Mouse (Mus musculus) midbrain, embryonic 11.5 days (tissue): ENCODE measurements around the gene Map7d1. TPM values are rescaled to one million over a fixed set of nuclear protein-coding genes. Genes with fewer than 3 reads are reported as not detected.

Experiments used
- ATAC-seq: fragments of 200-750 bp; cut with Nextera tagmentation; 2 replicates; pipeline ENCODE4 v1.8.0; 2017; ENCODE audit warnings: moderate TSS enrichment, moderate library complexity; ENCODE audit not compliant: low FRiP score
- DNase-seq: peaks from one replicate; pipeline ENCODE4 v3.0.0; 2015; ENCODE audit warnings: low spot score; ENCODE audit errors: missing footprints
- H3K27ac ChIP-seq: fragments of 300-500 bp; sonication (generic); 2 replicates; pipeline ENCODE4 v1.5.1; 2014; ENCODE audit warnings: low read depth, low read length
- H3K27me3 ChIP-seq: fragments of 300-500 bp; sonication (generic); 2 replicates; pipeline ENCODE4 v1.6.1; 2014; ENCODE audit warnings: mild to moderate bottlenecking, low read length, moderate library complexity, mixed read lengths; ENCODE audit not compliant: control insufficient read depth, insufficient read depth
- H3K36me3 ChIP-seq: fragments of 300-500 bp; sonication (generic); 2 replicates; pipeline ENCODE4 v1.6.1; 2014; ENCODE audit warnings: mild to moderate bottlenecking, low read length, moderate library complexity, mixed read lengths; ENCODE audit not compliant: control insufficient read depth, insufficient read depth
- H3K4me1 ChIP-seq: fragments of 300-500 bp; sonication (generic); 2 replicates; pipeline ENCODE4 v1.6.1; 2014; ENCODE audit warnings: low read length; ENCODE audit not compliant: control insufficient read depth, insufficient read depth
- H3K4me2 ChIP-seq: fragments of 300-500 bp; sonication (generic); 2 replicates; pipeline ENCODE4 v1.6.1; 2014; ENCODE audit warnings: mild to moderate bottlenecking, moderate library complexity
- H3K4me3 ChIP-seq: fragments of 300-500 bp; sonication (generic); 2 replicates; pipeline ENCODE4 v1.5.1; 2014; ENCODE audit warnings: low read depth, low read length
- H3K9ac ChIP-seq: fragments of 300-500 bp; sonication (generic); 2 replicates; pipeline ENCODE4 v1.6.1; 2014; ENCODE audit warnings: low read length
- H3K9me3 ChIP-seq: fragments of 300-500 bp; sonication (generic); 2 replicates; pipeline ENCODE4 v1.6.1; 2016; ENCODE audit warnings: low read length; ENCODE audit not compliant: control insufficient read depth
- WGBS: fragments of 180-500 bp; shearing (Covaris S2); extraction: QIAGEN DNeasy Blood & Tissue Kit; methylation state at CpG from one replicate; pipeline ENCODE4 v1.1.7; 2014; 5-methylcytosine and 5-hydroxymethylcytosine counted together
- polyA plus RNA-seq: library from polyadenylated mRNA; unstranded; fragments of >200 nt; fragmentation: Nextera tagmentation; extraction: Ambion mirVana; gene quantifications from 2 replicates; pipeline ENCODE4 v1.2.1, GENCODE M21; 2014

Gene Map7d1
- polyA plus RNA-seq = 61.8 and 68.7 TPM in 2 replicates

DNA sequence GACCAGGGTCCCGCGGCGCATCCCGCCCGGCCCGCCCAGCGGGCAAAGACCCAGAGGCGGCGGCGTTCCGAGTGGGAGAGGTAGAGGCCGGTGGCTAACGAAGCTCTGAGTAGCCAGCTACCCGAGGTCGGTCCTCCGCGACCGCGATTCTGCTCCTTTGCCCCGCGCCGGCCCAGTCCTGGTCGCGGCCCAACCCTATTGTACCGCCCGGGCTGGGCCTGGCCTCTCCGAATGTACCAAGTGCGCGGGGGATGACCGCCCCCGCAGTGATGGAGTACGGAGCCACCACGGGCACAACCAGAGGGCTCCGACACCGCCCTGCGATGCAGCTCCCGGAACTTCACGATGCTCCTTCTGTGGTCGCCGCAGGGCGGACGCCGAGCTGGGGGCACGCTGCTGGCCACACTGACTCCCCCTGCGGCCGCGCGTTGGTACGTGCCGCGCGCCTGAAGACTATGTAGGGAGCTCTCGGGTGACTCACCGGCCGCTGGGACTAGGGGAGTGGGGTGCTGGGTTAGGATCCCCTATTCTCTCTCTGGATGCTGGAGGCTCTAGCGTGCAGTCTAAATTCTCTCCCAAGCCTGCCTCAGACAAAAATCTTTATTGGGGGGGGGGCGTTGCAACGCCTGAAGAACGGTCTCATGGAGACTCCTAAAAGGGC, at the start of gene Map7d1:
TSS of gene Map7d1 (minus strand) at position 213 of the 661 bp plus-strand sequence.
- Histone ChIP-seq H3K4me3 (peak within 1 kb of the TSS; percentile 98), H3K9me3 (no peaks in the 10 kb centered on the region), H3K9ac (peak within 1 kb of the TSS; percentile 98), H3K36me3 (no peaks in the 10 kb centered on the region), H3K27ac (peak within 1 kb of the TSS; percentile 84), H3K27me3 (no peaks in the 10 kb centered on the region), H3K4me1 (peaks cover 66% of the 10 kb centered on the region), H3K4me2 (peak within 1 kb of the TSS; percentile 95)
- under 1% methylated on average over 57 of the region's 59 CpGs for WGBS
- ATAC-seq (peak; percentile 84), DNase-seq (peak; percentile 99)

- no peak overlapping the region for H3K9ac ChIP-seq
- H3K36me3 ChIP-seq = no peaks in the 10 kb centered on the region
- 0 out of 2 replicates have a peak, but pooled peaks cover 8% of the 10 kb centered on the region for H3K4me1 ChIP-seq
- no peak for DNase-seq
- no peak for ATAC-seq
- no peak overlapping the region for H3K4me2 ChIP-seq
- WGBS = 94% methylated on average over 1 of the region's 1 CpGs
- no peak overlapping the region for H3K27ac ChIP-seq
- peaks cover 28% of the 10 kb centered on the region for H3K27me3 ChIP-seq
- no peak overlapping the region for H3K4me3 ChIP-seq
- H3K9me3 ChIP-seq = peaks cover 3% of the 10 kb centered on the region; the same call in 1 of the 2 replicates
These were observed 49.3 kb upstream of the Map7d1 start for GRCm38 (mm10) chr4:126305428-126305827.

GRCm38 (mm10) chr4:126303877-126304276, 47.7 kb upstream of the Map7d1 start:
- Histone ChIP-seq H3K9ac (no peak overlapping the region), H3K4me3 (no peak overlapping the region), H3K36me3 (no peaks in the 10 kb centered on the region), H3K9me3 (peaks cover 3% of the 10 kb centered on the region; the same call in 1 of the 2 replicates), H3K27me3 (peaks cover 41% of the 10 kb centered on the region), H3K4me1 (0 out of 2 replicates have a peak, but pooled peaks cover 5% of the 10 kb centered on the region), H3K27ac (no peak overlapping the region), H3K4me2 (no peak overlapping the region)
- no peak for ATAC-seq
- no peak for DNase-seq
- 59% methylated on average over 4 of the region's 4 CpGs for WGBS

GRCm38 (mm10) chr4:126301584-126302309, 45.6 kb upstream of the Map7d1 start:
- DNase-seq (peak; percentile 93), ATAC-seq (no peak)
- Histone ChIP-seq H3K9me3 (peaks cover 3% of the 10 kb centered on the region; the same call in 1 of the 2 replicates), H3K4me1 (peaks cover 9% of the 10 kb centered on the region; the same call in 1 of the 2 replicates), H3K27ac (no peak overlapping the region), H3K4me2 (peak overlapping the region; percentile 21; the same call in 1 of the 2 replicates), H3K9ac (no peak overlapping the region), H3K27me3 (peaks cover 58% of the 10 kb centered on the region), H3K4me3 (peak overlapping the region; percentile 10; the same call in 1 of the 2 replicates), H3K36me3 (no peaks in the 10 kb centered on the region)
- 5% methylated on average over 27 of the region's 27 CpGs for WGBS

- WGBS = 1% methylated on average over 49 of the region's 50 CpGs
- H3K27ac ChIP-seq = no peak overlapping the region
- ATAC-seq = no peak
- H3K36me3 ChIP-seq = no peaks in the 10 kb centered on the region
- peak overlapping the region; percentile 10 for H3K4me3 ChIP-seq
- H3K9me3 ChIP-seq = peaks cover 2% of the 10 kb centered on the region; the same call in 1 of the 2 replicates
- H3K27me3 ChIP-seq = peaks cover 64% of the 10 kb centered on the region
- peaks cover 12% of the 10 kb centered on the region; the same call in 1 of the 2 replicates for H3K4me1 ChIP-seq
- no peak for DNase-seq
- no peak overlapping the region for H3K9ac ChIP-seq
- peak overlapping the region; percentile 21; the same call in 1 of the 2 replicates for H3K4me2 ChIP-seq
These were observed 44.9 kb upstream of the Map7d1 start for GRCm38 (mm10) chr4:126300916-126301583.

DNA sequence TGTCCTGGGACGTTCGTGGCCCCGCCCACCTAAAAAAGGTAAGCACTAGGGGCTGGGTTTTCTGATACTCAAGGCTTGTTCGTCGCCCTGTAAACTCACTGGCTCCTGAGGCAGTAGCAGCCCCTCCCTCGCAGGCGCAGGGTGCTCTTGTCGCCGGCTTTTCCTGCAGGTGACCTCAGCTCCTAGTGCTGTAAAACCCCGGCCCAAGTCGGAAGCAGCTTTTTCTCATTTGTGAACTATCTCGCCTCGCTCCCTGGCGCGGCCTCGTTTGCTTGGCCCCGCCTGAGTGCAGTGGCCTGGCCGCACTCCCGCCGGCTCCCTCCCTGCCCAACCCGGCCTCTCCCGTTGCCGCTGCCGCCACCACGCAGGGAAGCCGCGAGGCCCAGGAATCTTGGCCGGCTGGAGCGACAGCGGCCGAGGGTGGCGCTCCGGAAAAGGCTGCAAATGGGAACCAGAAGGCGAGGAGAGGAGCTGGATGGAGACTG, 40.5 kb upstream of the Map7d1 start:
- Histone ChIP-seq H3K27ac (no peak overlapping the region), H3K36me3 (no peaks in the 10 kb centered on the region), H3K9me3 (no peaks in the 10 kb centered on the region), H3K4me3 (peak overlapping the region; percentile 26), H3K4me2 (peak overlapping the region; percentile 51), H3K9ac (peak overlapping the region; percentile 61), H3K4me1 (peaks cover 12% of the 10 kb centered on the region; the same call in 1 of the 2 replicates), H3K27me3 (peaks cover 52% of the 10 kb centered on the region)
- WGBS = under 1% methylated on average over 34 of the region's 34 CpGs
- ATAC-seq = no peak
- peak; percentile 95 for DNase-seq

GRCm38 (mm10) chr4:126295937-126296336, 39.8 kb upstream of the Map7d1 start:
- ATAC-seq (no peak), DNase-seq (no peak)
- Histone ChIP-seq H3K27me3 (peaks cover 45% of the 10 kb centered on the region), H3K4me3 (no peak overlapping the region), H3K9ac (no peak overlapping the region), H3K27ac (no peak overlapping the region), H3K4me1 (peaks cover 9% of the 10 kb centered on the region; the same call in 1 of the 2 replicates), H3K36me3 (no peaks in the 10 kb centered on the region), H3K4me2 (no peak overlapping the region), H3K9me3 (no peaks in the 10 kb centered on the region)
- WGBS = 45% methylated on average over 4 of the region's 4 CpGs

DNA sequence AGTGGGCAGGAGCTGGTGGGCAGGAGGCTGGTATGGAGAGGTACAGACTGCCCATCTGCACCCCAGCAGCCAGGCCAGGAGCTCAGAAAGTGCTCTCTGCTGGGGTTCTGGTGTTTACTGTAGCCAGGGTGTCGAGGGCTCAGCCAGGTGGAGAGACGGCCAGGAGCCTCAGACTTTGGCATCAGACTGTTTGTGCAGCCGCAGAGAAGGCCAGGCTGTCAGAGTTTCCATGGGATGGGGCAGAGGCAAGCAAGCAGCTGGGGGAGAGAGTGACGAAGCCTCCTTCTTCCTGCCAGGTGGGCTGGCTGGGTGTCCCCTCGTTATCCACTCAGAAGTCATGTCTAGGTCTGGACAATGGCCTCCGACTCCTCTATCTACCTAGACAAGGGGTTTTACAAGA, 39.0 kb upstream of the Map7d1 start:
- H3K9ac ChIP-seq = no peak overlapping the region
- H3K9me3 ChIP-seq = no peaks in the 10 kb centered on the region
- no peaks in the 10 kb centered on the region for H3K36me3 ChIP-seq
- H3K4me3 ChIP-seq = no peak overlapping the region
- H3K27me3 ChIP-seq = peaks cover 37% of the 10 kb centered on the region
- 68% methylated on average over 6 of the region's 6 CpGs for WGBS
- DNase-seq (no peak), ATAC-seq (no peak)
- H3K4me2 ChIP-seq = no peak overlapping the region
- H3K27ac ChIP-seq = no peak overlapping the region
- peaks cover 7% of the 10 kb centered on the region; the same call in 1 of the 2 replicates for H3K4me1 ChIP-seq
